Mouse (Mus musculus) leukemia stem cell, adult 10-12 weeks (primary cell): ENCODE data around the gene Nkx2-2. TPM values are rescaled to one million over a fixed set of nuclear protein-coding genes. Genes with fewer than 3 reads are reported as not detected.

ENCODE experiments used
- polyA plus RNA-seq: library from polyadenylated mRNA; stranded (reverse); fragments of >175 nt; gene quantifications from 2 replicates; pipeline ENCODE4 v1.2.3, GENCODE M21; 2012; ENCODE audit warnings: low replicate concordance

The Nkx2-2 gene
- polyA plus RNA-seq: 0.08 TPM in 1 of 2 replicates, not detected in the other

GRCm38 (mm10) chr2:147193271-147194255, at the start of gene Nkx2-2:
TSS of gene Nkx2-2 (minus strand) at chr2:147194243.

Other genes starting within 250 kb of the Nkx2-2 start
- gene Xrn2, start 181.2 kb downstream of the Nkx2-2 start, polyA plus RNA-seq: 1.6 and 18.9 TPM in 2 replicates
- gene Nkx2-4, start 108.8 kb downstream of the Nkx2-2 start, polyA plus RNA-seq: not detected in 2 replicates
- not detected in 2 replicates for gene Pax1, start 167.7 kb upstream of the Nkx2-2 start, polyA plus RNA-seq